Mouse (Mus musculus) cerebellum, postnatal 25 days (tissue): ENCODE measurements around the gene Akap10.

Experiments
- DNase-seq, 2 experiments: peaks; one replicate each; pipeline ENCODE4 v3.0.0; 2021; ENCODE audit warnings: mixed read lengths in 2 of 2

The Akap10 gene

GRCm38 (mm10) chr11:61930098-61930517 lies at the start of gene Akap10:
TSS of gene Akap10 (minus strand) at chr11:61930252.
- DNase-seq: peak; percentile 95 to 97

- no peak for DNase-seq
Measured at GRCm38 (mm10) chr11:61975783-61976182, 45.7 kb upstream of the Akap10 start.

- DNase-seq: peak; percentile 63 to 69
Measured at GRCm38 (mm10) chr11:61974106-61974707, 44.2 kb upstream of the Akap10 start.

GRCm38 (mm10) chr11:61971441-61972221 lies 41.6 kb upstream of the Akap10 start:
- DNase-seq: peak in 1 of 2 experiments; percentile 50

GRCm38 (mm10) chr11:61970901-61971300 lies 40.8 kb upstream of the Akap10 start:
- no peak for DNase-seq

- no peak for DNase-seq
Measured at GRCm38 (mm10) chr11:61968875-61969274, 38.8 kb upstream of the Akap10 start.

GRCm38 (mm10) chr11:61967034-61967433 lies 37.0 kb upstream of the Akap10 start:
- DNase-seq: no peak

GRCm38 (mm10) chr11:61964611-61965010 lies 34.6 kb upstream of the Akap10 start:
- DNase-seq: no peak

GRCm38 (mm10) chr11:61963193-61963592 lies 33.1 kb upstream of the Akap10 start:
- peak in 1 of 2 experiments; percentile 58 for DNase-seq

GRCm38 (mm10) chr11:61962684-61963083 lies 32.6 kb upstream of the Akap10 start:
- no peak for DNase-seq

GRCm38 (mm10) chr11:61960096-61960495 lies 30.0 kb upstream of the Akap10 start:
- DNase-seq: no peak

- DNase-seq: peak; percentile 47 to 59
Measured at GRCm38 (mm10) chr11:61958706-61959105, 28.7 kb upstream of the Akap10 start.

GRCm38 (mm10) chr11:61957296-61957813 lies 27.3 kb upstream of the Akap10 start:
- peak in 1 of 2 experiments; percentile 55 for DNase-seq

- peak; percentile 98 to 99 for DNase-seq
Measured at GRCm38 (mm10) chr11:61956572-61957295, 26.7 kb upstream of the Akap10 start, which contains the start of gene Specc1. TSS of gene Specc1 (plus strand) at chr11:61956763.

- DNase-seq: no peak
Measured at GRCm38 (mm10) chr11:61955951-61956350, 25.9 kb upstream of the Akap10 start.

GRCm38 (mm10) chr11:61955136-61955535 lies 25.1 kb upstream of the Akap10 start:
- DNase-seq: no peak

- DNase-seq: peak; percentile 93 to 96
Measured at GRCm38 (mm10) chr11:61950632-61951031, 20.6 kb upstream of the Akap10 start.

GRCm38 (mm10) chr11:61949315-61949714 lies 19.3 kb upstream of the Akap10 start:
- peak; percentile 74 to 80 for DNase-seq

GRCm38 (mm10) chr11:61946608-61947007 lies 16.6 kb upstream of the Akap10 start:
- no peak for DNase-seq

- no peak for DNase-seq
Measured at GRCm38 (mm10) chr11:61944417-61944816, 14.4 kb upstream of the Akap10 start.

- DNase-seq: no peak
Measured at GRCm38 (mm10) chr11:61942903-61943302, 12.9 kb upstream of the Akap10 start.

- no peak for DNase-seq
Measured at GRCm38 (mm10) chr11:61937761-61938160, 7.7 kb upstream of the Akap10 start.
